Mouse (Mus musculus): ENCODE data around the gene Ppp1r13b. TPM values are rescaled to one million over a fixed set of nuclear protein-coding genes. Genes with fewer than 3 reads are reported as not detected.

The Ppp1r13b gene
- total and polyA plus RNA-seq, 3 experiments: 0.42 to 2.0 (median 0.64) TPM

- in situ Hi-C loops (cut with MboI; ENCODE audit: low pct_ligation_motif_present, low pct_unique_long_range_greater_than_20kb, low sequenced_read_pairs): loop anchor here (5.0 kb wide), 1 partner anchor 46 kb away; no protein-coding TSS in a partner anchor
- Histone ChIP-seq H3K27me3 (replicated peaks) (peaks cover 5% of the 10 kb centered on the region), H3K79me2 (replicated peaks; ENCODE audit: control insufficient read depth, extremely low read depth, insufficient read depth, poor library complexity, severe bottlenecking) (no peaks in the 10 kb centered on the region), H3K4me2 (ENCODE audit: insufficient read depth, low read depth, poor library complexity, severe bottlenecking) (no peak overlapping the region), H3K4me3 (replicated peaks in 1 of 3; ENCODE audit: low read depth in 2 of 3, low read length in 2 of 3, poor library complexity in 1 of 3) (no peak overlapping the region), H3K27ac (ENCODE audit: insufficient read depth, low read depth) (no peak overlapping the region), H3K9me3 (replicated peaks; ENCODE audit: low read length) (no peaks in the 10 kb centered on the region), H3K4me1 (ENCODE audit: control insufficient read depth in 1 of 2, insufficient read depth in 2 of 2) (peaks cover under 1% of the 10 kb centered on the region in 2 experiments; a peak in 3 of 4 replicates), H3K36me3 (replicated peaks in 1 of 2; ENCODE audit: control insufficient read depth in 1 of 2, insufficient read depth in 1 of 2, low read length in 1 of 2) (no peaks in the 10 kb centered on the region), H3K9ac (ENCODE audit: insufficient read depth, low read depth) (no peak overlapping the region)
- dilution Hi-C loops (cut with MboI; ENCODE audit: extremely low pct_ligation_motif_present, extremely low pct_unique_long_range_greater_than_20kb, low sequenced_read_pairs): no loop called here
- TF ChIP-seq IRF4 (IDR thresholded peaks at IDR 0.05; ENCODE audit: low read depth, low read length) (no peak), TBP (conservative IDR thresholded peaks at IDR 0.05; ENCODE audit: low read depth, low read length) (no peak), TCF12 (IDR thresholded peaks at IDR 0.05; ENCODE audit: low read depth, low read length) (no peak), PAX5 (IDR thresholded peaks at IDR 0.05; ENCODE audit: low read length) (no peak), CTCF (conservative IDR thresholded peaks at IDR 0.05 in 1 of 2, IDR thresholded peaks at IDR 0.05 in 1 of 2; ENCODE audit: low read depth in 2 of 2, low read length in 2 of 2) (no peak), NRF1 (IDR thresholded peaks at IDR 0.05; ENCODE audit: low read depth, low read length) (no peak), USF1 (IDR thresholded peaks at IDR 0.05; ENCODE audit: low read depth, low read length) (no peak), E2F4 (IDR thresholded peaks at IDR 0.05; ENCODE audit: insufficient replicate concordance, low read depth, low read length) (no peak), CHD1 (IDR thresholded peaks at IDR 0.05; ENCODE audit: low read depth, low read length) (no peak), HCFC1 (IDR thresholded peaks at IDR 0.05; ENCODE audit: low read depth, low read length) (no peak), UBTF (IDR thresholded peaks at IDR 0.05; ENCODE audit: low read depth, low read length) (no peak), CHD2 (IDR thresholded peaks at IDR 0.05; ENCODE audit: low read length) (no peak), MAZ (IDR thresholded peaks at IDR 0.05; ENCODE audit: low read depth, low read length) (no peak)
- DNase-seq (ENCODE audit: extremely low read depth): no peak
Measured at GRCm38 (mm10) chr12:111938623-111939177, 30.8 kb upstream of the Ppp1r13b start.

DNA sequence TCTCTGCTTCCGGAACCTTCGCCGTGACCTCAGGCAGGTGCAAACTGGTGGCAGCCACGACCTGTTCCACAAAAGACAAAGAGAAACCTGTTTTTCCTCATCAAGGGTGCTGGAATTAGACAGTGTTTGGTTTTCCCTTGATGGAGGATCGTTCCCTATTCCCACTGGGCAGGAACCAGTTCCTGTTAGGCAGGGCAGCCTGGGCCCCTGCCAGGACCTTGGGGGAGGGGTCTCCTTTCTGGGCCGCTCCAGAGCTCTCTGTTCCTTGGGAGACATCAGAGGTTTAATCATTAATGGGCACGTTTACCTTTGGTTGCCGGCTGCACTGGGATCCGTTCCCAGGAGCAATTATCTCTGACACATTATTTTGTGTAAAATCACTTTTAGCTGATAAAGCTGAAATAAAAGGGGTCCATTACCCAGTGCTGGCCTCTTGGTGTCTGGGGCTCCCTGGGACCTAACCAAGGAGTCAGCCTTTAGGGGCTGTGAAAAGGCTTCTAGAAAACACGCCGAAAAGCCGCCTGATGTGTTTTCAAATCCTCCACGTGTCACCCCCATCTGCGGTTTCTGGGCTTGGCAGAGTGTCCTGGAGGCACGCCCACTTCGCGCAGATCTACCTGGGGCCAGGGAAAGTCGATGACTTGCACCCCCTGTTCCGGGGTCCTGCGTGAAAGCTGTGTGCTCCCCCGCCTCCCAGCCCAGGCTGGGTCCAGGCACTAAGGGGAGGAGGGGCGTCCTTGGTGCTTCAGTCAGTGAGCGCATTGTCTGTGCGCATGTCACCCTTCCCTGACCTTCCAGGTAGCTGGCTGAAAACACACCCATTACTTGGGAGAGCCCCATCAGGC is 29.0 kb upstream of the Ppp1r13b start:
- Histone ChIP-seq H3K4me1 (ENCODE audit: control insufficient read depth in 1 of 2, insufficient read depth in 2 of 2) (peaks cover 14 to 18% of the 10 kb centered on the region in 2 experiments), H3K79me2 (replicated peaks; ENCODE audit: control insufficient read depth, extremely low read depth, insufficient read depth, poor library complexity, severe bottlenecking) (no peaks in the 10 kb centered on the region)

More for the DNA sequence above, 29.0 kb upstream of the Ppp1r13b start:
- Histone ChIP-seq H3K4me2 (ENCODE audit: insufficient read depth, low read depth, poor library complexity, severe bottlenecking) (no peak overlapping the region), H3K4me3 (replicated peaks in 1 of 3; ENCODE audit: low read depth in 2 of 3, low read length in 2 of 3, poor library complexity in 1 of 3) (no peak overlapping the region), H3K9ac (ENCODE audit: insufficient read depth, low read depth) (no peak overlapping the region), H3K36me3 (replicated peaks in 1 of 2; ENCODE audit: control insufficient read depth in 1 of 2, insufficient read depth in 1 of 2, low read length in 1 of 2) (no peaks in the 10 kb centered on the region), H3K27me3 (replicated peaks) (peaks cover 5% of the 10 kb centered on the region), H3K27ac (ENCODE audit: insufficient read depth, low read depth) (no peak overlapping the region), H3K9me3 (replicated peaks; ENCODE audit: low read length) (no peaks in the 10 kb centered on the region)
- DNase-seq (ENCODE audit: extremely low read depth): no peak
- no peak for TF ChIP-seq SMC3 (IDR thresholded peaks at IDR 0.05; ENCODE audit: low read depth, low read length)
- dilution Hi-C loops (cut with MboI; ENCODE audit: extremely low pct_ligation_motif_present, extremely low pct_unique_long_range_greater_than_20kb, low sequenced_read_pairs) (no loop called here), in situ Hi-C loops (cut with MboI; ENCODE audit: low pct_ligation_motif_present, low pct_unique_long_range_greater_than_20kb, low sequenced_read_pairs) (loop anchor here (5.0 kb wide), 1 partner anchor 45 kb away; no protein-coding TSS in a partner anchor)

Data from CH12.LX (cell line).